Mouse (Mus musculus) kidney, adult 11 months (tissue): ENCODE measurements around the gene Gm2174.

Experiments
- DNase-seq: peaks from one replicate; pipeline ENCODE4 v3.0.0; 2022

The Gm2174 gene

GRCm38 (mm10) chrX:56447524-56448015 is at the start of gene Gm2174:
Gene Gm2174, plus strand, starts transcription at chrX:56447965.
- no peak for DNase-seq

- DNase-seq = no peak
Observed at GRCm38 (mm10) chrX:56404646-56405045, 43.1 kb upstream of the Gm2174 start.

GRCm38 (mm10) chrX:56405482-56405881 is 42.3 kb upstream of the Gm2174 start:
- no peak for DNase-seq

GRCm38 (mm10) chrX:56406128-56406527 is 41.6 kb upstream of the Gm2174 start:
- DNase-seq = no peak

- DNase-seq = no peak
Observed at GRCm38 (mm10) chrX:56416277-56416676, 31.5 kb upstream of the Gm2174 start.

- no peak for DNase-seq
Observed at GRCm38 (mm10) chrX:56417541-56417940, 30.2 kb upstream of the Gm2174 start.

GRCm38 (mm10) chrX:56430601-56431000 is 17.2 kb upstream of the Gm2174 start:
- no peak for DNase-seq

GRCm38 (mm10) chrX:56435758-56436283 is 11.9 kb upstream of the Gm2174 start:
- no peak for DNase-seq

- DNase-seq = no peak
Observed at GRCm38 (mm10) chrX:56446487-56447428, 1.0 kb upstream of the Gm2174 start.

GRCm38 (mm10) chrX:56454671-56455371 is 7.1 kb downstream of the Gm2174 start, which contains the start of gene Ints6l:
Gene Ints6l, plus strand, starts transcription at chrX:56454857.
- peak; percentile 82 for DNase-seq

GRCm38 (mm10) chrX:56455372-56456246 is 7.8 kb downstream of the Gm2174 start:
- peak; percentile 92 for DNase-seq

GRCm38 (mm10) chrX:56456379-56456778 is 8.6 kb downstream of the Gm2174 start:
- DNase-seq = peak; percentile 6

GRCm38 (mm10) chrX:56462020-56462933 is 14.5 kb downstream of the Gm2174 start:
- DNase-seq = no peak

GRCm38 (mm10) chrX:56464906-56465305 is 17.1 kb downstream of the Gm2174 start:
- no peak for DNase-seq

GRCm38 (mm10) chrX:56467688-56468087 is 19.9 kb downstream of the Gm2174 start:
- DNase-seq = peak; percentile 9

GRCm38 (mm10) chrX:56468422-56468821 is 20.7 kb downstream of the Gm2174 start:
- peak; percentile 7 for DNase-seq

- no peak for DNase-seq
Observed at GRCm38 (mm10) chrX:56474035-56474434, 26.3 kb downstream of the Gm2174 start.

GRCm38 (mm10) chrX:56477553-56477952 is 29.8 kb downstream of the Gm2174 start:
- no peak for DNase-seq

- no peak for DNase-seq
Observed at GRCm38 (mm10) chrX:56481906-56482305, 34.1 kb downstream of the Gm2174 start.

- DNase-seq = peak; percentile 36
Observed at GRCm38 (mm10) chrX:56489758-56490157, 42.0 kb downstream of the Gm2174 start.

GRCm38 (mm10) chrX:56497241-56497640 is 49.5 kb downstream of the Gm2174 start:
- DNase-seq = no peak
